Mouse (Mus musculus): ENCODE measurements around the gene Trex2. TPM values are rescaled to one million over a fixed set of nuclear protein-coding genes. Genes with fewer than 3 reads are reported as not detected.

The Trex2 gene
- not detected in 2 replicates for polyA plus RNA-seq (2012; ENCODE audit: insufficient read depth, low replicate concordance)

DNA sequence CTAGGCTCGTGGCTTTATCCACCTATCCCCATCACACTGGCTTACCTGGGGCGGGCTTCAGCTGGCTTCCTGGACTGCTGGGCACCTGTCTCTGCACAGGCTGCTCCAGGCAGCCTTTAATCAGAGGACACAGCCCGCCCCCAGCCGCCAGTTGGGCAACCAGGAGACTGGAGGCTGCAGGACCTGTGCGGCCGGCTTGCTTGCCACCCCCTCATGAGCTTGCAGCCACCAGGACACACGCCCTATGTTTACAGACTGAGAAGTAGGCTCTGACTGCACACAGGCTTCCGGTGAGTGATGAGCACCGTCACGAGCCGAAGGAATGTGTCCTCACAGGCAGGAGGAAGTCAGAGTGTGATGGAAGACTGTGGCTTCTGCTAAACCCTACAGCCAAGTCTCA, at the start of gene Trex2:
Gene Trex2, minus strand, starts transcription at position 93 of the 400 bp plus-strand sequence.
- Histone ChIP-seq H3K36me3 (replicated peaks; ENCODE audit: low read length) (peaks cover 24% of the 10 kb centered on the region), H3K4me3 (replicated peaks) (no peak within 1 kb of the TSS), H3K9me3 (no peaks in the 10 kb centered on the region), H3K27me3 (replicated peaks) (peaks cover 47% of the 10 kb centered on the region), H3K4me1 (peaks cover 7% of the 10 kb centered on the region)
- no peak for TF ChIP-seq GATA1 (IDR thresholded peaks at IDR 0.05; ENCODE audit: borderline replicate concordance, low read length)
- TF ChIP-seq FLI1 (IDR thresholded peaks at IDR 0.05; ENCODE audit: low read length): no peak

DNA sequence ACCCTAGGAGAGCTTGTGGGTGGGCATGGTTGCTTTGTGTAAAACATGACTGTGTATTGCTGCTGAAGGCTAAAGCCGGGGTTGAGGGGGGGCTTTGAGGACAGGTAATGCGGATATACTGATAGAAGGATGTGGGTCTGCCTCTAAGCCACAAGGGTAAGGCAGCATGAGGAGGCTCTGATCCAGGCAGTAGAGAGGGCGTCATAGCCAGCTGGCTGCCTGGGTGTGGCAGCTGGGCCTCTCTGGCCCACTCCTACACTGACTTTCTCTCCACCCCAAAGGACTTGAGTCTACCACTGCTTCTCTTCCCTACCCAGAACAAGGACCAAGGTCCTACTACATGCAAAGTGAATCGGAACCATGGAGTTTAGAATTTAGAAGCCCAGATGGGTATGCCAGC, 49.7 kb upstream of the Trex2 start:
- Histone ChIP-seq H3K27me3 (replicated peaks) (peaks cover 91% of the 10 kb centered on the region), H3K4me1 (peaks cover 17% of the 10 kb centered on the region; the same call in 1 of the 2 replicates), H3K36me3 (replicated peaks; ENCODE audit: low read length) (no peaks in the 10 kb centered on the region), H3K4me3 (replicated peaks) (no peak overlapping the region), H3K9me3 (no peaks in the 10 kb centered on the region)
- TF ChIP-seq GATA1 (IDR thresholded peaks at IDR 0.05; ENCODE audit: borderline replicate concordance, low read length): no peak
- TF ChIP-seq FLI1 (IDR thresholded peaks at IDR 0.05; ENCODE audit: low read length): no peak

DNA sequence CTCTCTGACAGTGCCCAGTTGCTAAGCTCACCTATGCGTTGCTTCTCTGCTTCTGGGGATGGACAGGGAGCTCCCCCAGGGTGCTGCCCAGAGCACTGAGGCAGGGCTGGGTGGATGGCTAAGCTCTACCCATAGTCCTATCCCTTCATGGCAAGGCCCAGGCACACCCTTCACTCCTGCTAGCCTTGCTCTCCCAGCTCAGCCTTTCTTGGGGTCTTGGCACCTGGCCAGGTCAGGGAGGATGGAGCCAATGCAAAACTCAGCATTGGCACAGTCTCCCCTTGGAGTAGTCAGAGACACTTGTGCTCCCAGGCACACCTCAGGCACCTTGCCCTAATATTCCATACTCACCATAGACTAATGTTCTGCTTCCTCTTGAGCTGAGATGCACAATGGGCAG, 48.9 kb upstream of the Trex2 start:
- TF ChIP-seq GATA1 (IDR thresholded peaks at IDR 0.05; ENCODE audit: borderline replicate concordance, low read length): no peak
- no peak for TF ChIP-seq FLI1 (IDR thresholded peaks at IDR 0.05; ENCODE audit: low read length)
- Histone ChIP-seq H3K4me3 (replicated peaks) (no peak overlapping the region), H3K9me3 (no peaks in the 10 kb centered on the region), H3K36me3 (replicated peaks; ENCODE audit: low read length) (no peaks in the 10 kb centered on the region), H3K27me3 (replicated peaks) (peaks cover 88% of the 10 kb centered on the region), H3K4me1 (peaks cover 18% of the 10 kb centered on the region; the same call in 1 of the 2 replicates)

DNA sequence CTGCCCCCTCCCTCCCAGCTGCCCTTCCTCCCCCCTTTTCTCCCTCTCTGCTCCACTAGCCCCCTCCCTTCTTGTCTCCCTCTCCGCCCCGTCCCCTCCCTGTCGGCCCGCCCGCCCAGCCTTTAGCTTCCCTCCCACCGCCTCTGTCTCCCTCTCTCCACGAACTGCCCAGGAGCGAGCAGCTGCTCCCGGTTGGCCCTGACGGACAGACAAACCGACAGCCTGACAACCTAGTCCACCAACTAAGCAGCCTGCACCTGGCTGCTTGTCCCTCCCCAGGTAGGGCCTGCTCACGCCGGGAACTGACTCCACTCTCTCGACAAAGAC, 48.3 kb upstream of the Trex2 start, which contains the start of gene Bgn:
Gene Bgn, plus strand, starts transcription at position 119 of the 327 bp plus-strand sequence.
- TF ChIP-seq GATA1 (IDR thresholded peaks at IDR 0.05; ENCODE audit: borderline replicate concordance, low read length): no peak
- no peak for TF ChIP-seq FLI1 (IDR thresholded peaks at IDR 0.05; ENCODE audit: low read length)
- peaks cover 88% of the 10 kb centered on the region for H3K27me3 ChIP-seq (replicated peaks)

DNA sequence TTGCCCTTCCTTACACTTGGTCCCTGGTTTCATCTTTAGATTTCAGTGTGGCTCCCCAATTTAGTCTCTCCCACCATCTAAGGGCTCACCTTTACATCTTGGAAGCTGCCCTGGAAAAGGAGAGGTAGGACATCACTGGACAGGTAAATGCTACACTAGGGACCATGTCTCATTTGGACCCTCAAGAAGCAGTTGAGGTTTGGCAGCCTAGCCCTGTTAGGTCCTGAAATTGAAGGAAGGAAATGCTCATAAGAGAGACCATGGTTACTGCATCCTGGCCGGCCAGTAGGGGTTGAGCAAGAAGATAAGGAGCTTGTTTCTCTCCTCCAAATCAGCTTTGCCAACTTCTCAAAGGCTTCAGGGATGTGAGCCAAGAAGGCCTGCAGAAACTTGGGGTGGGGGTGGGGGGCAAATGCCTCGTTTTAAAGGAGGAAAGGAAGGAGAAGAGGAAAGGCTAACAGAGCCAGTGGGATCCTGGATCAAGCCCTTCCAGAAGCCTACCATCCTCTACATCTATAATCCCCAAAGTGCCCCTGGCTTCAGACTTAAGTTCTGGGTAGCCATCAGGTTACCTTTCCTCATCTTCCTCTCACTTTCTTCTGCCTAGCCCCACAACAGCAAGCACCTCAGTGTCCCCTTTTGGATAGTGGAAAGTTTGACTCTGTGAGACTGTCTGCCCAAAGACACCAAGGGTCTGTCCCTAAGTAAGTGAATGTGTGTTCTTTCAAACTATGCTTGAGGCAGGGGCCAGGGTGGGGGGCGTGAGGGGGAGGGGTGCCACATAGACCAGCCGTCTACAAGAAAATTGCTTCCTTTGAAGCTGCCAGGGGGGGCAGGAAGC, 47.7 kb upstream of the Trex2 start:
- Histone ChIP-seq H3K4me3 (replicated peaks) (no peak overlapping the region), H3K4me1 (peaks cover 18% of the 10 kb centered on the region; the same call in 1 of the 2 replicates), H3K9me3 (no peaks in the 10 kb centered on the region), H3K36me3 (replicated peaks; ENCODE audit: low read length) (no peaks in the 10 kb centered on the region), H3K27me3 (replicated peaks) (peaks cover 89% of the 10 kb centered on the region)
- TF ChIP-seq GATA1 (IDR thresholded peaks at IDR 0.05; ENCODE audit: borderline replicate concordance, low read length) (no peak), FLI1 (IDR thresholded peaks at IDR 0.05; ENCODE audit: low read length) (no peak)

More for the DNA sequence above, 48.3 kb upstream of the Trex2 start, which contains the start of gene Bgn:
- Histone ChIP-seq H3K4me1 (peaks cover 18% of the 10 kb centered on the region; the same call in 1 of the 2 replicates), H3K4me3 (replicated peaks) (no peak within 1 kb of the TSS), H3K36me3 (replicated peaks; ENCODE audit: low read length) (no peaks in the 10 kb centered on the region), H3K9me3 (no peaks in the 10 kb centered on the region)

DNA sequence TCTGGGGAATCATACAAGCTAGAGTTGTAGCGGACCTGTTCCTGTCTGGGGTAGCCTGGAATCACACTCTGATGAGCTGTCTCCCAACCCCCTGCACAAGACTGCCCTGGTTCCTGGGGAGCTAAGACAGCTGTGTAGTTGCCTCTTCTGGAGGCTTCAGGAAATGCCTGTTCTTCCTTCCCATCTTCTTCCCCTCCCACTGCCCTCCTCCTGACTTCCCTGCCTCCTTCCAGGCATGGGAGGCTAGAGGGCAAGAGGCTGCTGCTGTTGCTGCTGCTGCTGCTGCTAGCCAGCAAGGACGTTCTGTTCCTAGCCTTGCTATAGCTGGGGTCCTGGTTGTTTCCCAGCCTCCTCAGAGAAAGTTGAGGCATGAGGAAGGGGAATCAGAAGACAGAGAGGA, 45.2 kb upstream of the Trex2 start:
- H3K36me3 ChIP-seq (replicated peaks; ENCODE audit: low read length): no peaks in the 10 kb centered on the region
- no peaks in the 10 kb centered on the region for H3K9me3 ChIP-seq
- peaks cover 85% of the 10 kb centered on the region for H3K27me3 ChIP-seq (replicated peaks)
- H3K4me1 ChIP-seq: peaks cover 29% of the 10 kb centered on the region
- TF ChIP-seq GATA1 (IDR thresholded peaks at IDR 0.05; ENCODE audit: borderline replicate concordance, low read length): no peak
- no peak for TF ChIP-seq FLI1 (IDR thresholded peaks at IDR 0.05; ENCODE audit: low read length)
- no peak overlapping the region for H3K4me3 ChIP-seq (replicated peaks)

DNA sequence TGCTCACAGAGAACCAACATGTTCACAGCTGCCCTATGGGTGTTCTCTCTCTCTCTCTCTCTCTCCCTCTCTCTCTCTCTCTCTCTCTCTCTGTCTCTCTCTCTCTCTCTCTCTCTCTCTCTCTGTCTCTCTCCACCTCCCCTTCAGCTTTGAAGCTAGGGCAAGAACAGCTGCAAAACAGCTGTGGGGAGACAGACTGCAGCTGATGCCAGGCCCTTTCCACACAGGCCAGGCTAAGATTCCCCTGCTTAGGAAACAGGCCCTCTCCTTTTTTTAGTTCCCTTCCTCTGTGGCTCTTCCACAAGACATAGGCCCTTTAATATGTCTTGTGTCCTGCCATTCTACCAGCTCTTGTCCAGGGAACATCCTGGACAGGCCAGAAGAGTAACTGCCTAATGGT, 44.5 kb upstream of the Trex2 start:
- Histone ChIP-seq H3K27me3 (replicated peaks) (peaks cover 85% of the 10 kb centered on the region), H3K4me3 (replicated peaks) (no peak overlapping the region), H3K4me1 (peaks cover 31% of the 10 kb centered on the region), H3K9me3 (no peaks in the 10 kb centered on the region), H3K36me3 (replicated peaks; ENCODE audit: low read length) (no peaks in the 10 kb centered on the region)
- TF ChIP-seq FLI1 (IDR thresholded peaks at IDR 0.05; ENCODE audit: low read length) (no peak), GATA1 (IDR thresholded peaks at IDR 0.05; ENCODE audit: borderline replicate concordance, low read length) (no peak)

DNA sequence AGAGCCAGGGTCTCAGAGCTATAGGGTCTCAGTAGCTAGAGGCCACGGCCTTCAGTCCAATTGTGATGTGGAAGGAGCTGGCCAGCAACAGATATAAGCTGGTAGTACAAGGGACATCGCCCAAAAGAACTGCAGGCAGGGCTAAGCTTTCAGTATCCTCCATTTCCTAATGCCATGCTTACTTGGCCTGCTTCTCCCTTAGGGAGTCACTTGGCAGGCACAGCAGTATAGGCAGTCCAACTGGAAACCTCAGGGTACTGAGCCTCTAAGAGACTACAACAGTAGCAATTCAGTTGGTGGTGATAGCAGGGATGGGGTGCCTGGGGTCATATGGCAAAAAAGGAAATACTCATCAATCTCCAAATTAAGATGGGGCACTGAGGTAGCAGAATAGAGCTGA, 42.4 kb upstream of the Trex2 start:
- TF ChIP-seq FLI1 (IDR thresholded peaks at IDR 0.05; ENCODE audit: low read length): no peak
- TF ChIP-seq GATA1 (IDR thresholded peaks at IDR 0.05; ENCODE audit: borderline replicate concordance, low read length): no peak
- Histone ChIP-seq H3K9me3 (no peaks in the 10 kb centered on the region), H3K36me3 (replicated peaks; ENCODE audit: low read length) (no peaks in the 10 kb centered on the region), H3K27me3 (replicated peaks) (peaks cover 73% of the 10 kb centered on the region), H3K4me1 (peaks cover 26% of the 10 kb centered on the region), H3K4me3 (replicated peaks) (no peak overlapping the region)

DNA sequence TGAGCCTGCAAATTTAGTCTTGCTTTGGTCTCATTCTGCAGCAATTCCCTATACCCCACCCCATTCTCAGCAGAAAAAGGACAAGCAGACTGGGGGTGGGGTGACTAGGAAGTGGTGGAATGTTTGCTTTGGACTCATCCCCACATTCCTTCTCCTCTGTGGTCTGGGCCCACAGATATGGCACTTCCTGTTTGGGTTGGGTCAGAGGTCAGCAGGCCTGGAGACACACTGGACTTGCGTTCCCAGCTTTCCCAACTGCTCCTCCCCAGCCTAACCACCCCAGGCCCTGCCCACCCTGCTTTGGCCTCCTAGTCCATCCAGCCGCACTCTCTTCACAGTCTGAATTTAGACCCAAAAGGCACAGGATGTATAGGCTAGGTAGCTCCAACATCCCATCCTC, 41.5 kb upstream of the Trex2 start:
- H3K36me3 ChIP-seq (replicated peaks; ENCODE audit: low read length): no peaks in the 10 kb centered on the region
- H3K9me3 ChIP-seq: no peaks in the 10 kb centered on the region
- peaks cover 77% of the 10 kb centered on the region for H3K27me3 ChIP-seq (replicated peaks)
- H3K4me3 ChIP-seq (replicated peaks): no peak overlapping the region
- H3K4me1 ChIP-seq: peaks cover 26% of the 10 kb centered on the region
- TF ChIP-seq FLI1 (IDR thresholded peaks at IDR 0.05; ENCODE audit: low read length) (no peak), GATA1 (IDR thresholded peaks at IDR 0.05; ENCODE audit: borderline replicate concordance, low read length) (no peak)

DNA sequence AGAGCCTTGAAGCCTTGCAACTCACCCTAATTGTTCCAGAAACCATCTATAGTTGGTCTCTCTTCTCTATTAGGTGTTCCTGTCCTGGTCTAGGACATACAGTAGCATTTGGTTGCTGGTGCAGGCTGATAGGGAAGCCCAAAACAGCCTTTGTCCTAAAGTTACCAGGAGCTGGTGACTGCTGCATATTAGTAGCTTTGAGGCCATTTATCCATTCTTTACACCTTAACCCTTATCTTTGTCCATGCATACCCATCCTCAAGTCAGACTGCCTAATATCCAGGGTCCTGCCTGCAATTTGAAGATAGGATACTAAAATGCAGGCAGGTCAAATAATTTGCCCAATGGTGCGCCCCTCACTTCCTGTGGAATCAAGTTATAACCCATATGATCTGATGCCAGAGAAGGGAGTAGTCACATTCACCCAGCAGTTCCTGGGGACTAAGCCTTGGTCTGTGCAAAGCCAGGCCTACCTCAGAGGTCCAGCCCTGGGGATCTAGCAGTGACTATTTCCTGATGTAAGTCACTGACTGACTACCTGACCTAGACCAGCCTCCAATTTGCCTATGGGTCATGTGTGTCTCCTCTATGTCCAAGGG, 40.6 kb upstream of the Trex2 start:
- Histone ChIP-seq H3K36me3 (replicated peaks; ENCODE audit: low read length) (no peaks in the 10 kb centered on the region), H3K4me3 (replicated peaks) (no peak overlapping the region), H3K9me3 (no peaks in the 10 kb centered on the region), H3K27me3 (replicated peaks) (peaks cover 79% of the 10 kb centered on the region), H3K4me1 (peaks cover 26% of the 10 kb centered on the region)
- no peak for TF ChIP-seq GATA1 (IDR thresholded peaks at IDR 0.05; ENCODE audit: borderline replicate concordance, low read length)
- TF ChIP-seq FLI1 (IDR thresholded peaks at IDR 0.05; ENCODE audit: low read length): no peak

All from megakaryocyte, embryonic 14.5 days (primary cell).